Mouse (Mus musculus) kidney, embryonic 14.5 days (tissue): ENCODE data around the gene Map4k2. TPM values are rescaled to one million over a fixed set of nuclear protein-coding genes. Genes with fewer than 3 reads are reported as not detected.

Experiments
- ATAC-seq: fragments of 200-750 bp; cut with Nextera tagmentation; 2 replicates; pipeline ENCODE4 v1.8.0; 2017; ENCODE audit warnings: moderate number of reproducible peaks, mild to moderate bottlenecking, moderate TSS enrichment, moderate library complexity; ENCODE audit not compliant: low FRiP score, low TSS enrichment
- H3K27ac ChIP-seq: fragments of 300-500 bp; sonication (generic); 2 replicates; pipeline ENCODE4 v1.5.1; 2014; ENCODE audit warnings: low read depth, mild to moderate bottlenecking, low read length, moderate library complexity, mixed read lengths
- H3K27me3 ChIP-seq: fragments of 300-500 bp; sonication (generic); 2 replicates; pipeline ENCODE4 v1.6.1; 2014; ENCODE audit warnings: mild to moderate bottlenecking, low read length; ENCODE audit not compliant: control insufficient read depth, insufficient read depth
- H3K36me3 ChIP-seq: fragments of 300-500 bp; sonication (generic); 2 replicates; pipeline ENCODE4 v1.6.1; 2014; ENCODE audit warnings: low read length, mixed read lengths; ENCODE audit not compliant: control insufficient read depth, insufficient read depth
- H3K4me1 ChIP-seq: fragments of 300-500 bp; sonication (generic); 2 replicates; pipeline ENCODE4 v1.6.1; 2014; ENCODE audit warnings: low read length, mixed read lengths; ENCODE audit not compliant: control insufficient read depth, insufficient read depth
- H3K4me2 ChIP-seq: fragments of 300-500 bp; sonication (generic); replicated peaks from 2 replicates; pipeline ENCODE4 v1.6.1; 2014; ENCODE audit warnings: low read depth, mild to moderate bottlenecking, low read length
- H3K4me3 ChIP-seq: fragments of 300-500 bp; sonication (generic); 2 replicates; pipeline ENCODE4 v1.5.1; 2014; ENCODE audit warnings: mild to moderate bottlenecking, low read length
- H3K9ac ChIP-seq: fragments of 300-500 bp; sonication (generic); 2 replicates; pipeline ENCODE4 v1.6.1; 2014; ENCODE audit warnings: low read depth, mild to moderate bottlenecking, low read length, moderate library complexity
- H3K9me3 ChIP-seq: fragments of 300-500 bp; sonication (generic); 2 replicates; pipeline ENCODE4 v1.6.1; 2016; ENCODE audit warnings: low read length; ENCODE audit not compliant: control insufficient read depth
- WGBS: fragments of 180-500 bp; shearing (Covaris S2); extraction: QIAGEN DNeasy Blood & Tissue Kit; methylation state at CpG from one replicate; pipeline ENCODE4 v1.1.7; 2014; 5-methylcytosine and 5-hydroxymethylcytosine counted together
- polyA plus RNA-seq: library from polyadenylated mRNA; unstranded; fragments of >200 nt; fragmentation: Nextera tagmentation; extraction: Ambion mirVana; gene quantifications from 2 replicates; pipeline ENCODE4 v1.2.1, GENCODE M21; 2014

The Map4k2 gene
- polyA plus RNA-seq, 1 experiment from 2014 or later, result 12.5 TPM

DNA sequence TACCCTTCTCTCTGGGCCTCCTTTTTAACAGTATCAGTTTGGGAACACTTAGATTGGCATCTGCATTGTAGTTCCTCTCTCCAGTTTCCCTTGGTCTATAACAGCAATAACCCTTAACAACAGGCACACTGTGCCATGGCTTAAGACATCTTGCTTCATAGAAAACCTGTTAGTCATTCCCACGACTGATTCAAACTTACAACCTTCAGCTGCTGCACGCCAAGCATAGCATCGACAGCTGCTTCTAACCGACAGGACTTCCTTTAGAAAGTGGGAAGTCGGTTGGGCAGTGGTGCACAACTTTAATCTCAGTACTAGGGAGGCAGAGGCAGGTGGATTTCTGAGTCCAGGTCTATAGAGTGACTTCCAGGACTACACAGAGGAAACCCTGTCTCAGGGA, 9.8 kb upstream of the Map4k2 start:
- H3K27ac ChIP-seq, result no peak overlapping the region
- no peak overlapping the region for H3K9ac ChIP-seq
- H3K4me3 ChIP-seq, result no peak overlapping the region
- 60% methylated on average over 5 of the region's 5 CpGs for WGBS
- ATAC-seq, result no peak
- no peaks in the 10 kb centered on the region for H3K9me3 ChIP-seq
- H3K4me1 ChIP-seq, result peaks cover 15% of the 10 kb centered on the region
- H3K27me3 ChIP-seq, result no peaks in the 10 kb centered on the region
- no peak overlapping the region; the same call in 1 of the 2 replicates for H3K4me2 ChIP-seq
- no peaks in the 10 kb centered on the region for H3K36me3 ChIP-seq

GRCm38 (mm10) chr19:6331719-6332516, 9.0 kb upstream of the Map4k2 start:
- H3K36me3 ChIP-seq, result peaks cover 1% of the 10 kb centered on the region; the same call in 1 of the 2 replicates
- no peaks in the 10 kb centered on the region for H3K9me3 ChIP-seq
- no peaks in the 10 kb centered on the region for H3K27me3 ChIP-seq
- peaks cover 22% of the 10 kb centered on the region for H3K4me1 ChIP-seq
- no peak overlapping the region for H3K27ac ChIP-seq
- peak overlapping the region; percentile 47 for H3K4me2 ChIP-seq
- ATAC-seq, result no peak
- 22% methylated on average over 13 of the region's 13 CpGs for WGBS
- peak overlapping the region; percentile 45; the same call in 1 of the 2 replicates for H3K9ac ChIP-seq
- peak overlapping the region; percentile 21; the same call in 1 of the 2 replicates for H3K4me3 ChIP-seq

- Histone ChIP-seq H3K36me3 (peaks cover 22% of the 10 kb centered on the region), H3K9ac (peak overlapping the region; percentile 56), H3K4me1 (peaks cover 27% of the 10 kb centered on the region), H3K27ac (peak overlapping the region; percentile 59; the same call in 1 of the 2 replicates), H3K4me2 (peak overlapping the region; percentile 80), H3K27me3 (no peaks in the 10 kb centered on the region), H3K9me3 (no peaks in the 10 kb centered on the region), H3K4me3 (peak overlapping the region; percentile 85)
- peak; percentile 17; the same call in 1 of the 2 replicates for ATAC-seq
- WGBS, result 62% methylated on average over 9 of the region's 9 CpGs
These were observed 7.0 kb upstream of the Map4k2 start for GRCm38 (mm10) chr19:6333761-6334595.

- H3K9me3 ChIP-seq, result no peaks in the 10 kb centered on the region
- ATAC-seq, result peak; percentile 94
- H3K27ac ChIP-seq, result peak within 1 kb of the TSS; percentile 66; the same call in 1 of the 2 replicates
- no peaks in the 10 kb centered on the region for H3K27me3 ChIP-seq
- peak within 1 kb of the TSS; percentile 80 for H3K4me2 ChIP-seq
- H3K4me1 ChIP-seq, result peaks cover 35% of the 10 kb centered on the region
- H3K9ac ChIP-seq, result peak within 1 kb of the TSS; percentile 83
- peak within 1 kb of the TSS; percentile 85 for H3K4me3 ChIP-seq
- WGBS, result under 1% methylated on average over 36 of the region's 43 CpGs
- peaks cover 31% of the 10 kb centered on the region for H3K36me3 ChIP-seq
These were observed 6.1 kb upstream of the Map4k2 start, which contains the start of gene Men1 for GRCm38 (mm10) chr19:6334673-6335457. TSS of gene Men1 (plus strand) at chr19:6334979.

- Histone ChIP-seq H3K4me1 (peaks cover 41% of the 10 kb centered on the region), H3K27ac (peak overlapping the region; percentile 66; the same call in 1 of the 2 replicates), H3K27me3 (no peaks in the 10 kb centered on the region), H3K4me3 (peak overlapping the region; percentile 85), H3K4me2 (peak overlapping the region; percentile 80), H3K36me3 (peaks cover 34% of the 10 kb centered on the region), H3K9ac (peak overlapping the region; percentile 83), H3K9me3 (no peaks in the 10 kb centered on the region)
- ATAC-seq, result no peak; the same call in 1 of the 2 replicates
- WGBS, result 0% methylated on average over 19 of the region's 25 CpGs
These were observed 5.5 kb upstream of the Map4k2 start for GRCm38 (mm10) chr19:6335458-6335827.

- no peaks in the 10 kb centered on the region for H3K27me3 ChIP-seq
- H3K4me2 ChIP-seq, result peak overlapping the region; percentile 80; the same call in 1 of the 2 replicates
- no peaks in the 10 kb centered on the region for H3K9me3 ChIP-seq
- WGBS, result 95% methylated on average over 10 of the region's 10 CpGs
- peaks cover 34% of the 10 kb centered on the region for H3K36me3 ChIP-seq
- H3K4me3 ChIP-seq, result peak overlapping the region; percentile 3; the same call in 1 of the 2 replicates
- no peak overlapping the region for H3K27ac ChIP-seq
- H3K9ac ChIP-seq, result peak overlapping the region; percentile 83
- ATAC-seq, result no peak
- H3K4me1 ChIP-seq, result peaks cover 42% of the 10 kb centered on the region
These were observed 4.0 kb upstream of the Map4k2 start for GRCm38 (mm10) chr19:6336920-6337319.

DNA sequence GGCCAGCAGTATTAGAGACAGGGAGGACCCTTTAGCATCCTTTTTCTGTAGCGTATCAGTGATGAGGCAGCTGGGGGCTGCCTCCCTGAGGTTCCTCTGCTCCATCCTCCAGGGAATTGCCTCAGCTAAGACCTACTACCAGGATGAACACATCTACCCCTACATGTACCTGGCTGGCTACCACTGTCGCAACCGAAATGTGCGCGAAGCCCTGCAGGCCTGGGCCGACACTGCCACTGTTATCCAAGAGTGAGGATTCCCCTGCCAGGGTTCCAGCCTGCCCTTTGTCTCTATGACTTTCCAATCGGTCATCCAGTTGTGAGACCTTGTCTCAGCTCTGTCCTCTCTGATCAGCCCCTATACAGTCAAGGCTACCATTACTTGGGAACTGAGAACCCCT, 2.8 kb upstream of the Map4k2 start:
- no peak overlapping the region for H3K9ac ChIP-seq
- peaks cover 40% of the 10 kb centered on the region for H3K4me1 ChIP-seq
- no peaks in the 10 kb centered on the region for H3K27me3 ChIP-seq
- H3K9me3 ChIP-seq, result no peaks in the 10 kb centered on the region
- WGBS, result 94% methylated on average over 7 of the region's 7 CpGs
- no peak overlapping the region for H3K4me3 ChIP-seq
- no peak overlapping the region for H3K4me2 ChIP-seq
- no peak overlapping the region for H3K27ac ChIP-seq
- ATAC-seq, result no peak
- H3K36me3 ChIP-seq, result peaks cover 34% of the 10 kb centered on the region

- Histone ChIP-seq H3K9ac (no peak overlapping the region), H3K4me2 (no peak overlapping the region), H3K4me1 (peaks cover 40% of the 10 kb centered on the region), H3K36me3 (peaks cover 37% of the 10 kb centered on the region), H3K27ac (no peak overlapping the region), H3K4me3 (no peak overlapping the region), H3K9me3 (no peaks in the 10 kb centered on the region), H3K27me3 (no peaks in the 10 kb centered on the region)
- ATAC-seq, result no peak
- WGBS, result 94% methylated on average over 11 of the region's 11 CpGs
These were observed 2.2 kb upstream of the Map4k2 start for GRCm38 (mm10) chr19:6338716-6339115.
